Mouse (Mus musculus): ENCODE results near the gene Ubb. TPM values are rescaled to one million over a fixed set of nuclear protein-coding genes. Genes with fewer than 3 reads are reported as not detected.

Ubb gene
- polyA plus RNA-seq, 1 experiment from 2014 or later: 2,952 TPM

DNA sequence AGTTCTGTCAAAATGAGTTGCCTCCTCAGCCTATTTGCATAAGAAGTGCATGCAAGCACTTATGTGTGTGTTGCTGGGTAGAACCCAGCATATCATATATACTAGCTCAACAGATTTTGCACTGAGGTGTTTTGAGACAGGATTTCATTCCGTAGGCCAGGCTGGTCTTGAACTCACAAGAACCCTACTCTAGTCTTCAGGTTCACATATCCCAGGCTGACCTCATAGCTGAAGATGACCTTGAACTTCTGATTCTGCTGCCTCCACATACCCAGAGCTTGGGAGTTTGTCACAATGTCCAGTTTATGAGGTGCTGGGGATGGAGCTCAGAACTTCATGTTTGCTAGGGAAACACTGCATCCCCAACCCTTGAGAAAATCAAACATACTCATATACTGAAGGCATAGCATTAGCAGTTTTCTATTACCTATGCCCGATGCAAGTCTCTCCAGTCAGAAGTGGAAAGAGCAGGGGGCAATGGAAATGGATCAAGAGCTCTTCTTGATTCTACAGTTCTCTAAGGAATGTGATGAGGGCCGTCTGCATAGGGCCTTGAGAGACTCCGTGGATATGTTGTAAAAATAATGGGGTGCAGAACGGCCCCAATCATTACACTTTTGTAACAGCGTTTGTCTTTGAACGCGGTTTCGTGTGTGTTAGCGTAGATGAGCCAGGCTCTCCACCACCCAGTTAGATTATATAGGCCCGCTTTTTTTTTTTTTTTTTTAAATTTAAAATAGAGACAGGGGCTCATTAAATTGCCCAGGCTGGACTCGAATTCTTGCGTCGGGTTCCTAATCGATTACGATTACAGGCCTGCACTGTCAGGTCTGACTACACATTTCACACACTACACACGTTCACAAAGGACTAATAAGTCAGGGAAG, 51.0 kb downstream of the Ubb start:
- Histone ChIP-seq H3K9me3 (ENCODE audit: low read depth, low read length) (no peaks in the 10 kb centered on the region), H3K4me3 (ENCODE audit: low read depth, low read length) (peak overlapping the region; percentile 72), H3K9ac (peak overlapping the region; percentile 66), H3K27ac (ENCODE audit: low read depth) (peak overlapping the region; percentile 89), H3K27me3 (ENCODE audit: insufficient read depth, low read length) (no peaks in the 10 kb centered on the region), H3K36me3 (ENCODE audit: insufficient read depth) (peaks cover 40% of the 10 kb centered on the region), H3K4me1 (ENCODE audit: insufficient read depth) (peaks cover 17% of the 10 kb centered on the region), H3K4me2 (peak overlapping the region; percentile 82)
- ATAC-seq (ENCODE audit: insufficient read depth) (peak; percentile 2), DNase-seq (peak; percentile 57)
- TF ChIP-seq CTCF (IDR thresholded peaks at IDR 0.05; ENCODE audit: low read depth): no peak
- 9% methylated on average over 17 of the region's 17 CpGs for WGBS

Other genes starting within 250 kb of the Ubb start
- 9.6 and 11.5 TPM in 2 replicates for gene Pigl, start 92.7 kb upstream of the Ubb start, polyA plus RNA-seq (2014; fragmentation: Nextera tagmentation; extraction: Ambion mirVana)
- gene Ncor1, start 92.6 kb upstream of the Ubb start, polyA plus RNA-seq (2014; fragmentation: Nextera tagmentation; extraction: Ambion mirVana): 177 TPM in 2 replicates
- 18.2 and 18.9 TPM in 2 replicates for gene Cenpv, start 11.9 kb upstream of the Ubb start, polyA plus RNA-seq (2014; fragmentation: Nextera tagmentation; extraction: Ambion mirVana)
- 3.9 and 4.2 TPM in 2 replicates for gene Trpv2, start 23.3 kb downstream of the Ubb start, polyA plus RNA-seq (2014; fragmentation: Nextera tagmentation; extraction: Ambion mirVana)
- gene Lrrc75a, start 97.4 kb downstream of the Ubb start, polyA plus RNA-seq (2014; fragmentation: Nextera tagmentation; extraction: Ambion mirVana): 14.1 and 16.4 TPM in 2 replicates
- gene Mmgt2, start 97.5 kb downstream of the Ubb start, polyA plus RNA-seq (2014; fragmentation: Nextera tagmentation; extraction: Ambion mirVana): 42.7 and 42.8 TPM in 2 replicates
- 7.9 and 9.0 TPM in 2 replicates for gene Zfp287, start 180.7 kb downstream of the Ubb start, polyA plus RNA-seq (2014; fragmentation: Nextera tagmentation; extraction: Ambion mirVana)
- not detected in 2 replicates for gene Gm10428, start 201.9 kb downstream of the Ubb start, polyA plus RNA-seq (2014; fragmentation: Nextera tagmentation; extraction: Ambion mirVana)
- 17.3 and 21.3 TPM in 2 replicates for gene Zfp286, start 238.3 kb downstream of the Ubb start, polyA plus RNA-seq (2014; fragmentation: Nextera tagmentation; extraction: Ambion mirVana)